Mouse (Mus musculus): ENCODE data around the gene Opn3. TPM values are rescaled to one million over a fixed set of nuclear protein-coding genes. Genes with fewer than 3 reads are reported as not detected.

Opn3 gene
- polyA plus RNA-seq, 1 experiment from 2014 or later, result 10.5 TPM

- 83% methylated on average over 1 of the region's 1 CpGs for WGBS
- peak overlapping the region; percentile 64; the same call in 1 of the 2 replicates for H3K4me3 ChIP-seq (replicated peaks; ENCODE audit: low read depth, low read length)
- H3K36me3 ChIP-seq (ENCODE audit: insufficient read depth, low read length), result no peaks in the 10 kb centered on the region
- no peaks in the 10 kb centered on the region for H3K4me1 ChIP-seq (replicated peaks; ENCODE audit: insufficient read depth, low read length)
- no peaks in the 10 kb centered on the region for H3K27me3 ChIP-seq (ENCODE audit: insufficient read depth, low read length)
- DNase-seq (ENCODE audit: low spot score), result peak; percentile 60
- H3K9me3 ChIP-seq (replicated peaks; ENCODE audit: low read length), result no peaks in the 10 kb centered on the region
- ATAC-seq (replicated peaks; ENCODE audit: low FRiP score, low read depth), result peak; percentile 9; the same call in 1 of the 2 replicates
- TF ChIP-seq CTCF (IDR thresholded peaks at IDR 0.05; ENCODE audit: low read depth), result peak; percentile 84
- H3K4me2 ChIP-seq (ENCODE audit: low read length), result peak overlapping the region; percentile 75
- peak overlapping the region; percentile 85 for H3K27ac ChIP-seq
- H3K9ac ChIP-seq (ENCODE audit: low read depth, low read length), result no peak overlapping the region
Observed at GRCm38 (mm10) chr1:175625990-175626692, 66.4 kb downstream of the Opn3 start.

GRCm38 (mm10) chr1:175625257-175625879, 67.2 kb downstream of the Opn3 start, which contains the start of gene Fh1:
TSS of gene Fh1 (minus strand) at chr1:175625635.
- H3K9me3 ChIP-seq (replicated peaks; ENCODE audit: low read length), result no peaks in the 10 kb centered on the region

GRCm38 (mm10) chr1:175623656-175624055, 68.9 kb downstream of the Opn3 start:
- no peak for TF ChIP-seq CTCF (IDR thresholded peaks at IDR 0.05; ENCODE audit: low read depth)
- Histone ChIP-seq H3K4me3 (replicated peaks; ENCODE audit: low read depth, low read length) (no peak overlapping the region), H3K4me2 (ENCODE audit: low read length) (no peak overlapping the region), H3K27me3 (ENCODE audit: insufficient read depth, low read length) (no peaks in the 10 kb centered on the region), H3K9me3 (replicated peaks; ENCODE audit: low read length) (no peaks in the 10 kb centered on the region), H3K4me1 (replicated peaks; ENCODE audit: insufficient read depth, low read length) (no peaks in the 10 kb centered on the region), H3K27ac (no peak overlapping the region), H3K9ac (ENCODE audit: low read depth, low read length) (no peak overlapping the region), H3K36me3 (ENCODE audit: insufficient read depth, low read length) (no peaks in the 10 kb centered on the region)
- DNase-seq (ENCODE audit: low spot score) (peak; percentile 1), ATAC-seq (replicated peaks; ENCODE audit: low FRiP score, low read depth) (no peak)
- 83% methylated on average over 6 of the region's 6 CpGs for WGBS

More at GRCm38 (mm10) chr1:175625257-175625879, 67.2 kb downstream of the Opn3 start, which contains the start of gene Fh1:
- WGBS, result under 1% methylated on average over 58 of the region's 58 CpGs
- TF ChIP-seq CTCF (IDR thresholded peaks at IDR 0.05; ENCODE audit: low read depth), result no peak
- DNase-seq (ENCODE audit: low spot score) (peak; percentile 99), ATAC-seq (replicated peaks; ENCODE audit: low FRiP score, low read depth) (peak; percentile 100)
- H3K9ac ChIP-seq (ENCODE audit: low read depth, low read length), result peak within 1 kb of the TSS; percentile 74
- no peaks in the 10 kb centered on the region for H3K36me3 ChIP-seq (ENCODE audit: insufficient read depth, low read length)
- no peaks in the 10 kb centered on the region for H3K4me1 ChIP-seq (replicated peaks; ENCODE audit: insufficient read depth, low read length)
- peak within 1 kb of the TSS; percentile 85 for H3K27ac ChIP-seq
- H3K4me3 ChIP-seq (replicated peaks; ENCODE audit: low read depth, low read length), result peak within 1 kb of the TSS; percentile 64
- no peaks in the 10 kb centered on the region for H3K27me3 ChIP-seq (ENCODE audit: insufficient read depth, low read length)
- H3K4me2 ChIP-seq (ENCODE audit: low read length), result peak within 1 kb of the TSS; percentile 75

- no peaks in the 10 kb centered on the region for H3K4me1 ChIP-seq (replicated peaks; ENCODE audit: insufficient read depth, low read length)
- H3K27ac ChIP-seq, result no peak within 1 kb of the TSS
- no peak for TF ChIP-seq CTCF (IDR thresholded peaks at IDR 0.05; ENCODE audit: low read depth)
- H3K9me3 ChIP-seq (replicated peaks; ENCODE audit: low read length), result no peaks in the 10 kb centered on the region
- DNase-seq (ENCODE audit: low spot score) (no peak), ATAC-seq (replicated peaks; ENCODE audit: low FRiP score, low read depth) (no peak)
- H3K27me3 ChIP-seq (ENCODE audit: insufficient read depth, low read length), result no peaks in the 10 kb centered on the region
- H3K4me2 ChIP-seq (ENCODE audit: low read length), result no peak within 1 kb of the TSS
- 89% methylated on average over 13 of the region's 13 CpGs for WGBS
- H3K4me3 ChIP-seq (replicated peaks; ENCODE audit: low read depth, low read length), result no peak within 1 kb of the TSS
- peaks cover 24% of the 10 kb centered on the region for H3K36me3 ChIP-seq (ENCODE audit: insufficient read depth, low read length)
- H3K9ac ChIP-seq (ENCODE audit: low read depth, low read length), result no peak within 1 kb of the TSS
Observed at GRCm38 (mm10) chr1:175619814-175620431, 72.7 kb downstream of the Opn3 start, which contains the start of gene Kmo. TSS of gene Kmo (plus strand) at chr1:175620381.

GRCm38 (mm10) chr1:175614992-175615391, 77.6 kb downstream of the Opn3 start:
- Histone ChIP-seq H3K27ac (no peak overlapping the region), H3K4me2 (ENCODE audit: low read length) (no peak overlapping the region), H3K9me3 (replicated peaks; ENCODE audit: low read length) (no peaks in the 10 kb centered on the region), H3K4me1 (replicated peaks; ENCODE audit: insufficient read depth, low read length) (no peaks in the 10 kb centered on the region), H3K36me3 (ENCODE audit: insufficient read depth, low read length) (peaks cover 52% of the 10 kb centered on the region), H3K4me3 (replicated peaks; ENCODE audit: low read depth, low read length) (no peak overlapping the region), H3K9ac (ENCODE audit: low read depth, low read length) (no peak overlapping the region), H3K27me3 (ENCODE audit: insufficient read depth, low read length) (no peaks in the 10 kb centered on the region)
- ATAC-seq (replicated peaks; ENCODE audit: low FRiP score, low read depth) (no peak), DNase-seq (ENCODE audit: low spot score) (no peak)
- 97% methylated on average over 9 of the region's 9 CpGs for WGBS
- no peak for TF ChIP-seq CTCF (IDR thresholded peaks at IDR 0.05; ENCODE audit: low read depth)

Other genes with a start within 250 kb of the Opn3 start
- gene Rgs7, start 200.3 kb downstream of the Opn3 start, polyA plus RNA-seq (2015; fragmentation: Nextera tagmentation; extraction: Ambion mirVana), result 0.40 and 0.53 TPM in 2 replicates
- 0.43 and 0.49 TPM in 2 replicates for gene Kmo, start 72.4 kb downstream of the Opn3 start, polyA plus RNA-seq (2015; fragmentation: Nextera tagmentation; extraction: Ambion mirVana)
- gene Fh1, start 67.1 kb downstream of the Opn3 start, polyA plus RNA-seq (2015; fragmentation: Nextera tagmentation; extraction: Ambion mirVana), result 161 and 162 TPM in 2 replicates
- 2.1 and 2.3 TPM in 2 replicates for gene Chml, start 125 bp upstream of the Opn3 start, polyA plus RNA-seq (2015; fragmentation: Nextera tagmentation; extraction: Ambion mirVana)
- gene Wdr64, start 5.8 kb upstream of the Opn3 start, polyA plus RNA-seq (2015; fragmentation: Nextera tagmentation; extraction: Ambion mirVana), result not detected in 2 replicates
- 25.5 and 32.8 TPM in 2 replicates for gene Exo1, start 187.8 kb upstream of the Opn3 start, polyA plus RNA-seq (2015; fragmentation: Nextera tagmentation; extraction: Ambion mirVana)
- not detected in 2 replicates for gene Gm38100, start 227.6 kb upstream of the Opn3 start, polyA plus RNA-seq (2015; fragmentation: Nextera tagmentation; extraction: Ambion mirVana)